Mouse (Mus musculus) bone marrow, adult 2 months (tissue): ENCODE results near the gene Reep1.

ENCODE experiments used
- CTCF ChIP-seq: fragments of 200-500 bp; IDR thresholded peaks from 2 replicates; pipeline ENCODE4 v1.5.1; 2011; ENCODE audit warnings: low read length, control low read depth; ENCODE audit not compliant: control insufficient read depth, insufficient read depth
- POLR2A ChIP-seq: fragments of 200-500 bp; IDR thresholded peaks from 2 replicates; pipeline ENCODE4 v1.6.1; 2011; ENCODE audit warnings: low read depth, mild to moderate bottlenecking, control low read depth, low read length, borderline replicate concordance; ENCODE audit not compliant: control insufficient read depth

DNA sequence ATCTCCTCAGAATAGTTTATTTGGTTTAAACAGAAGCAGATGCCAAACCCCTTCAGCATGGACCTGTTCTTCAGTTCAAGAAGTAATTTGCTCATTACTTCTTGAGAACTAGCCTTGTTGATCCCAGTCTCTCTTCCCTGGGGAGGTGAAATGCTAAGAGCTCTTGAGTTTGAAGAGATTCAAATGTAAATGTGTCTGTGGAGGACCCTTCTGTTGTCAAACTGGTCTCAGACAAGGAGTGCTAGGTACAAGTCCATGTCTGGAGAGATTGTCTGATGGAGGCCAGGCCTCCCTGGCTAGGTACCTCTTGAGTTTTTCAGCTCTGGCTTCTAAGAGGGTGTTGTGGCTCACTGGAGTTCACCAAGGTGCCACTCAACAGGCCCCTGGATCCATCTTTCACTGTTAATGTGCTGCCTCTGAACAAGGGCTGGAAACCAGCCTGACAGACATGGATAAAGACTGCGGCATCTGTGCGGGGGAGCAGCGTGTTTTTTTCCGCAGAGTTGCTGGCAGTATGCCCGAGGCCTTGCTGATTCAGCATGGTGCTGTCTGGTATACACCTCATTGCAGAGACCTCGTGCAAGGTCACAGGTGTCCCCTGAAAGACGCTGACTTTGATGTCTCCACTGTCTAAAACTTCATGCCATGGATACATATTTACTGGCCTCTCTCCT is 45.6 kb downstream of the Reep1 start:
- no peak for TF ChIP-seq CTCF
- no peak for TF ChIP-seq POLR2A
